Mouse (Mus musculus): ENCODE results near the gene Atp4a.
A peak's percentile ranks its signal among the peaks of the same experiment; 100 is the strongest.
"Not testable (repeated sequence)": the region's sequence is repeated elsewhere in the genome, so short reads cannot be mapped to it uniquely, and the experiment has no call there.

Gene Atp4a

GRCm38 (mm10) chr7:30729396-30730063 lies 17.5 kb downstream of the Atp4a start, which contains the start of gene Tmem147:
TSS of gene Tmem147 (minus strand) at chr7:30729540.
- peak; percentile 97 to 99 for DNase-seq (ENCODE audit: inconsistent age in 2 of 2, low spot score in 1 of 2)

GRCm38 (mm10) chr7:30730064-30730722 lies 18.2 kb downstream of the Atp4a start:
- DNase-seq (ENCODE audit: inconsistent age in 2 of 2, low spot score in 1 of 2): peak in 1 of 2 experiments; percentile 64

GRCm38 (mm10) chr7:30736211-30736610 lies 24.2 kb downstream of the Atp4a start:
- no peak for DNase-seq (ENCODE audit: inconsistent age in 2 of 2, low spot score in 1 of 2)

DNA sequence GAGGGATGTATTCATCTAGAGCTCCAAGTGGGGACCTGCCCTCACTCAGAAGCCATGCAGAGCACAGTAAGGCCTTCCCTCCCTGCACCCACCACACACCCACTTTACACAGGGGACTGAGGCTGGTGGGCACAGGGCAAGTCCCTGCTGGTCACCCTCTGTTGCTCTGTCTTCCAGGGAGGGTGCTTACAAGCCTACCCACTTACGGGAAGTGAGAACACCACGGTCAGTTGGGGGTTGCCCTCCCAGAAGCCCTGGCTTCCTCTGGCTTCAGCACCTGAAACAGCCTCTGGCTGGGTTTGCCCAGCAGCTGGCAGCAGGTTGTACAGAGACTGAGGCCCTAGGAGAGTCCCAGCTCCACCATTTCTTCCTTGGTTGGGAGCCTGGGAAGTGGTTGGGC lies 30.6 kb downstream of the Atp4a start:
- DNase-seq (ENCODE audit: inconsistent age in 2 of 2, low spot score in 1 of 2): peak in 1 of 2 experiments; percentile 23

DNA sequence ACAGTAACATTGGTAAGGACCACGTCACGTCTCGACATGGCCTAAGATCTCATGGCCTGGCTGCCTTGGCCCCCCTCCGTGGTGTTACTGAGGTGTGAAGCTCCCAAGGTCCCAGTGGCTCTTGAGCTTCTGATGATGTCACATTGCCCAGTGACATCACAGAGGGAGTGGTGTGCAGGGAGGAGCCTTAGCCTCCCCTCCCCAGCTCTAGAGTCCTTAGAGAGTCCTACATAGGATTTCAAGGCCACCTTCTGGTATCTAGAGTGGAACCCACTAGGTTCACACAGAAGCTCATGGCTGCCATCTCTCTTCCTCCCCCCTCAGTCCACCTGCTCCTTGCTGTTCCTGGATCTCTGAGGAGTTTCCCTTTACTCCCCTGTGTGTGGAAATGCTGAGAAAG lies 31.6 kb downstream of the Atp4a start, which contains the start of gene Gapdhs:
Gene Gapdhs (minus strand): TSS at position 65 of the 400 bp plus-strand sequence.
- DNase-seq (ENCODE audit: inconsistent age in 2 of 2, low spot score in 1 of 2): not testable (repeated sequence)

DNA sequence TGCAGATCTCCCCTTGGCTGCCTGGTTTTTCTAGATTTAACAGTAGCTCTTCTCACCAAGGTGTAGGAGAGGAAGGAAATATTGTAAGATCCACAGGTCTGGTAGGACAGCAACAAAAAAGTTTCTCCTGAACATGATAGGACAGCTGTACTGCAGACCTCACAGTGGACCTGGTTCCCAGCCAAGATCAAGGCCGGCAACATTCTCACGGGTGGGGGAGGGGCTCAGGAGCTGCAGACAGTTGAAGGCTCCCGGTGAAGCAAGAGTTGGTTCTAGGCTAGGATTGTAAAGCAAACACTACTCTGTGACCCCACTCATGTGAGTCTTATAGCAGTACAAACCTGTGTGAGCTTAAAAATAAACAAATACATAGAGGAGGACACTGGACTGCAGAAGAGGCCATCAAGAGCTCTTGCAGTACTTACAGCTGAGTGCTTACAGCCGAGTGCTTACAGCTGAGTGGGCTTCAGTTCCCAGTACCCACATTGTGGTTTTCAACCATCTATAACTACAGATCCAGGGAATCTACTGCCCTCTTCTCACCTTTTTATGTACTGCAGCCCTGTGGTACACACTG lies 32.1 kb downstream of the Atp4a start:
- peak; percentile 51 to 85 for DNase-seq (ENCODE audit: inconsistent age in 2 of 2, low spot score in 1 of 2)

DNA sequence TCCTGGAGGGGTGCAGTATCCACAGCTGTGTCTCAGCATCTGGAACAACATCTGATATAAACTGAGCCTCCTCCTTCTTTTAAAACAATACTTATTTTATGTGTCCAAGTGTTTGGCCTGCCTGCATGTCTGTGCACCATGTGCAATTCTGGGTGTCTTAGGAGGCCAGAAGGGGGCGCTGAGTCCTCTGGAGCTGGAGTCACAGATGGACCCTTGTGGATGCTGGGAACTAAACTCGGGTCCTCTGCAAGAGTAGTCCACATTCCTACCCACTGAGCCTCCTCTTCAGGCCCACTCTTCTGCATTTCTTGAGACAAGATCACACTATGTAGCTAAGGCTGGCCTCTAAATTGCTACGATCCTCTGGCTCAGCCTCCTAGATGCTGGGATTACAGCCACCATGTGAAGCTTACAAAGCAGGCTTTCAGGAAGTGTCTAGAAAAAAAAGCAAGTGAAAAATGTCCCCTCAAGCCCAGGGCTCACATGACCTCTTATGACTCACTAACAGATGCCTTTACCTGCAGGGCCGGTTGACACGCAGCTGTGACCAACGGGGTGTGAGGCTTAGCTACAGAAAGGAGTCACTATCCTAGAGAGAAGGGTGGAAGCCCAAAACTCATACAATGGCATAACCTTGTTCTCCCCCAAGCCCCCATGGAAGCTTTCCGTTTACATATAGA lies 35.7 kb downstream of the Atp4a start:
- DNase-seq (ENCODE audit: inconsistent age in 2 of 2, low spot score in 1 of 2): peak in 1 of 2 experiments; percentile 29

DNA sequence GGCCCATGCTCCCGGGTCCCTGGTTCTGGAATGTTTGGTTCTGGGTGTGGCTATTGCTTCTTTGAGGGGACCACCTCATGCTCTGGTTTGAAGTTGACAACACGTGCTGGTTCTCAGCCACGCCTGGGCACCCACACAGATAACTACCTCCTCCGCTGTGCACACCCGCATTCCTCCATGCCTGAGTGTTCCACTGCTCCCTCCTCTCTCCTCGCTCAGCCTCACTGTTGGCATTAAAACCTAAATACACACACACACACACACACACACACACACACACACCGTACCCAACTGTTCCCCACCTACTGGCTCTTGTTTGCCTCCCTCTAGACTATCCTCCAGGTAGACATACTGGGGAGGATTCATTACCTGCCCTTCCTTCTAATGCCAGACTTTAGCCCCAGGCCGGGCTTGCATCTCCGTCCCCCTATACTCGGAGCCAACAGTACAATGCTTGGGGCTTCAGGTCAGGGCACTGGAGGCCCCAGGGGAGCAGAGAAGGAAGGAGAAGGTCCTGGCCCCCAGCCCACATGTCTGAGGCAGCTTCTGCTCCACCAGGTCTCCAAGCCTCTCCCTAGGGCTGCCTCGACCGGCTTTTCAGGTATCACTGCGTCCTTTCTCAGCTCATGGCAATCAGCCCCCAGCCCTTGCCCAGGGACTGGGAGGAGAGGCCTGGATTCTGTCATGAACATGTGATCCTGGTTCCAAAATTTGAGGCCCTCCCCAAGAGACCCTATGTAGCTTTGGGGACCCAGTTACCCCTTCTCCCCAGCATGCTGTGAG lies 38.0 kb downstream of the Atp4a start:
- peak in 1 of 2 experiments; percentile 38 for DNase-seq (ENCODE audit: inconsistent age in 2 of 2, low spot score in 1 of 2)

GRCm38 (mm10) chr7:30751086-30751669 lies 39.2 kb downstream of the Atp4a start, which contains the start of gene Sbsn:
TSS of gene Sbsn (plus strand) at chr7:30751471.
- peak; percentile 76 to 93 for DNase-seq (ENCODE audit: inconsistent age in 2 of 2, low spot score in 1 of 2)

DNA sequence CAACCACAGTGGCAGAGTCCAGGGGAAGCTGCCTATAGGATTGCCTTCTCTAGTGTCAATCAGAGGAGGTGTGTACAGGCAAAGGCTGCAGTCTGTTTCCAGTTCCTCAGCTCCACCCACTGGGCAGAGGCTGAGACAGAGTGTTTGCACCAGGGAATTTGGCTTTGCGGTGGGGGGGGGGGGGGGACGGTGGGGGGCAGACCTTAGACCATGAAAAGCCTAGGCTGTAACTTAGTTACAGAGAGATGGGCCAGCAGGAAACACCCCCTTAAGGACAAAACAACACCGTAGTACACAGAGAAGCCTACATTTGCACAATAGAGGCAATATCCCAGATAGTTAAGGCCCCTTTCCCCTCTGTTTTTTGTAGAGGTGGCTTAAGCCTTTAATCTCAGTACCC lies 45.0 kb downstream of the Atp4a start:
- no peak for DNase-seq (ENCODE audit: inconsistent age in 2 of 2, low spot score in 1 of 2)

- DNase-seq (ENCODE audit: inconsistent age in 2 of 2, low spot score in 1 of 2): peak; percentile 84 to 92
These were observed 46.8 kb downstream of the Atp4a start for GRCm38 (mm10) chr7:30758853-30759252.

GRCm38 (mm10) chr7:30761769-30762352 lies 49.9 kb downstream of the Atp4a start:
- DNase-seq (ENCODE audit: inconsistent age in 2 of 2, low spot score in 1 of 2): no peak

DNA sequence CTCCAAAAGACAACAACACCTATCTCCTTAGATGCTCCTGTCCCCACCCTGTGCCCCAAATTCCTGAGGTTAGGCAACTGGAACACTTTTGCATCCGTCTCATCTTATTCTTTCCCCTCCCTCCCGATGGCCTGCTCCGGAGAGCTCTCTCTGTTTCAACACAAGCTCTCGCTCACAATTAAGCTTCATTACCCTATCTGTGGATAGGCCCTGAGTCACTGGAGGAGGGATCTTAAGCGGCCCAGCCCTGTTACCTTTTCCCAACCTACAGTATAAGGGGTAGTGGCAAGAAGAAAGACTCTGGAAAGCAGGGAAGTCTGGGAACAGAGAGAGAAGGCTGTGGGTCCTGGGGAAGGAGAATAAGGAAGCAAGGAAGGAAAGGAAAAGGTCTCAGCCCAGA lies 51.4 kb downstream of the Atp4a start, which contains the start of gene Dmkn:
Gene Dmkn (plus strand): TSS at position 301 of the 400 bp plus-strand sequence.
- no peak for DNase-seq (ENCODE audit: inconsistent age in 2 of 2, low spot score in 1 of 2)

GRCm38 (mm10) chr7:30765173-30765572 lies 53.2 kb downstream of the Atp4a start:
- DNase-seq (ENCODE audit: inconsistent age in 2 of 2, low spot score in 1 of 2): no peak

DNA sequence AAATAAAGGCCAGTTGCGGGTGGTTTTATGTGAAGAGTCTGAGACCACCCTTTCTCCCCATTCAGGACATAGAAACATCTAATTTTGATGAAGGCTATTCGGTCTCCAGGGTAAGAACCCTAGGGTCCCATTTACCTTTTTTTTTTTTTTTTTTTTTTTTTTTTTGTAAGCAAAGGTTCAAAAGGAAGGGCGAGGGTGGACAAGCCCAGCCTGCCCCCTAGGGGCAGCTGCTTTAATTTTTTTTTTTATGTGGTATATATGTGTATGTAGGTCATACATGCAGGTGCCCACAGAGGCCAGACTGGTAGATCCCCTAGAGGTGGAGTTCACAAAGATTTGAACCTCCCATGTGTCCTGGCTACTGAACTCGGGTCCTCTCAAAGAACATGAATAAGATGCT lies 54.4 kb downstream of the Atp4a start:
- no peak for DNase-seq (ENCODE audit: inconsistent age in 2 of 2, low spot score in 1 of 2)

DNA sequence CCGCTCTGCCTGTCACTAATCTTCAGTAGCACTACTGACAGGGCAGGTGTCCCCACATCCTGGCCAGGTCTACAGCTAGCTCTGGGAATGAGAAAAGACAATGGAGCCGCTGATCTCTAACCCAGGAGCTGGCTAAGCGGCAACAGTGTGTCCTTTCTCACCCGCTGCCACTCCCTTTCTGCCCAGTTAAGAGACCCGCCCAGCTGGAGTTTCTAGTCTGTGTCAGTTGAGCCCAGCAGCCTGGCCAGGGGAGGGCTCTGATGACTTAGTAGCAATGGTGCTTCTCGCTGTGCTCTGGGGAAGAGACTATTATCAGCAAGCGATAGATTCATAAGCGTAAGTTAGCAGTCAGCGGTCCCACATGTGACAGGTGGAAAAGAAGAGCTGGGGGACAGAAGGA lies 57.2 kb downstream of the Atp4a start:
- DNase-seq (ENCODE audit: inconsistent age in 2 of 2, low spot score in 1 of 2): no peak

All from adrenal gland, adult (tissue).